Mouse (Mus musculus): ENCODE measurements at regions not wholly inside any gene's neighbourhood (a gene's known extent, or its start where the extent isn't known, plus 50 kb on each side); places are given as distances from the start of the nearest gene placed in this dataset.

DNA sequence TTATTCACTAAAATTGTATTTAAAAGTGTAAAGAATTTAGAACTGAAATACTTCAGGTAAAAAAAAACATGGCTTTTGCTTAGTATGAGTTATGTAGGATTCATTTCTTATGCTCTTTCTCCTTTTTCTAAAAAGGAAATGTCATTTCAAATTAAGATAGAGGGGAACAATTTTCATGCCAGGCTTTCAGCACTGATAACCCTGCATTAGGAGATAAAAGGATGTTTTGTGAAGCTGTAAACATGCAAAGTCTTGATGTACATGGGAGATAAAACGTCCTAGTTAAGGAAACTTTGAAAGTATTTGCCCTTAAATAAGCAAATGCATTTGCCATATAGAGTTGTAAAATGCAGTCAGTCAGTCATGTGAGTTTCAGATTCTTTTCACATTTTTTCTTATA, 1923.7 kb downstream of the Hace1 start:
- no peak for TF ChIP-seq CTCF (IDR thresholded peaks at IDR 0.05)
- no peak for TF ChIP-seq EP300 (IDR thresholded peaks at IDR 0.05)
- H3K9me3 ChIP-seq (ENCODE audit: low read length), result no peaks in the 10 kb centered on the region
- no peak overlapping the region for H3K27ac ChIP-seq (ENCODE audit: low read length)
- no peak for DNase-seq (ENCODE audit: low spot score)
- H3K4me2 ChIP-seq (replicated peaks; ENCODE audit: low read depth, low read length), result no peak overlapping the region
- no peak for ATAC-seq
- no peaks in the 10 kb centered on the region for H3K27me3 ChIP-seq (replicated peaks; ENCODE audit: insufficient read depth, low read length)
- no peaks in the 10 kb centered on the region for H3K36me3 ChIP-seq (ENCODE audit: insufficient read depth, low read length)
- H3K4me1 ChIP-seq (ENCODE audit: insufficient read depth, low read depth, low read length), result no peaks in the 10 kb centered on the region
- no peak overlapping the region for H3K9ac ChIP-seq (replicated peaks; ENCODE audit: low read depth)
- no peak overlapping the region for H3K4me3 ChIP-seq (ENCODE audit: low read depth, low read length)
- 7% methylated on average over 1 of the region's 1 CpGs for WGBS

GRCm38 (mm10) chr10:47509190-47509589, 1931.6 kb downstream of the Hace1 start:
- 60% methylated on average over 4 of the region's 4 CpGs for WGBS
- H3K4me2 ChIP-seq (replicated peaks; ENCODE audit: low read depth, low read length), result no peak overlapping the region
- H3K4me1 ChIP-seq (ENCODE audit: insufficient read depth, low read depth, low read length), result no peaks in the 10 kb centered on the region
- no peak for DNase-seq (ENCODE audit: low spot score)
- no peak overlapping the region for H3K27ac ChIP-seq (ENCODE audit: low read length)
- no peak for ATAC-seq
- TF ChIP-seq EP300 (IDR thresholded peaks at IDR 0.05) (no peak), CTCF (IDR thresholded peaks at IDR 0.05) (no peak)
- no peaks in the 10 kb centered on the region for H3K36me3 ChIP-seq (ENCODE audit: insufficient read depth, low read length)
- no peak overlapping the region for H3K4me3 ChIP-seq (ENCODE audit: low read depth, low read length)
- H3K9me3 ChIP-seq (ENCODE audit: low read length), result no peaks in the 10 kb centered on the region
- H3K27me3 ChIP-seq (replicated peaks; ENCODE audit: insufficient read depth, low read length), result no peaks in the 10 kb centered on the region
- H3K9ac ChIP-seq (replicated peaks; ENCODE audit: low read depth), result no peak overlapping the region

DNA sequence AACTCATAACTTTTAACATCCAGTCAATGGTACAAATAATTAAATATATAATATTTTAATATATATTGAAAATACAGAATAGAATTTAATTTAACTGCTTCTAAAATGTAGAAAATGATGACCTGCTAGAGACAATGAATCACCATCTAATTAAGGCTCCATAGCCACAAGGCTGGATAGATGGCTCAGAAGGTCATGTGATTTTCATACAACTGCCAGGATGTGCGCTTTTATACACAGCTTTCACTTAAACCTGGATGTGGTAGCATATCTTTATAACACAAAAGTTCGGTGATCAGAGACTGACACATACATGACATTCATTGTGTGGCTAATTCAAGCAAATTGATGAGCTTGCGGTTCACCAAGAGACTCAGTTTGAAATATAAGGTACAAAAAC, 1932.2 kb downstream of the Hace1 start:
- no peak for DNase-seq (ENCODE audit: low spot score)
- no peak for TF ChIP-seq CTCF (IDR thresholded peaks at IDR 0.05)
- TF ChIP-seq EP300 (IDR thresholded peaks at IDR 0.05), result no peak
- ATAC-seq, result no peak
- H3K4me2 ChIP-seq (replicated peaks; ENCODE audit: low read depth, low read length), result no peak overlapping the region
- H3K27ac ChIP-seq (ENCODE audit: low read length), result no peak overlapping the region
- no peak overlapping the region for H3K9ac ChIP-seq (replicated peaks; ENCODE audit: low read depth)
- H3K9me3 ChIP-seq (ENCODE audit: low read length), result no peaks in the 10 kb centered on the region
- H3K27me3 ChIP-seq (replicated peaks; ENCODE audit: insufficient read depth, low read length), result no peaks in the 10 kb centered on the region
- H3K4me3 ChIP-seq (ENCODE audit: low read depth, low read length), result no peak overlapping the region
- H3K4me1 ChIP-seq (ENCODE audit: insufficient read depth, low read depth, low read length), result no peaks in the 10 kb centered on the region
- WGBS, result 82% methylated on average over 3 of the region's 3 CpGs
- H3K36me3 ChIP-seq (ENCODE audit: insufficient read depth, low read length), result no peaks in the 10 kb centered on the region

DNA sequence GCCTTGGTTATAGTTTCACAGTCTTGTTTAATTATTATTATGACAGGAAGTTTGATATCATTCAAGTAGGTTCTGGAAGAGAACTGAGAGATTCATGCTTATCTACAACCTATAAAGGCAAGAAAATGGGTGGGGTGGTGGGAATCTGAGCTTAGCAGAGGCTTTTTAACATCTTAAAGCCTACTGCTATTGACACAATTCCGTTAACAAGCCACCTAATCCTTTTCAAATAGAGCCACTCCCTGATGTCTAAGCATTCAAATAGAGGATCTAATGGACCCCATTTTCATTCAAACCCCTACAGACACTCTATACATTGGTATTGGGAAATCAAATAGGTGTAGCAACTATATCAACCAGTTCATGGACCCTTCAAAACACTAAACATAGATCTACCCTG, 1940.2 kb downstream of the Hace1 start:
- no peak overlapping the region for H3K4me3 ChIP-seq (ENCODE audit: low read depth, low read length)
- no peak overlapping the region for H3K4me2 ChIP-seq (replicated peaks; ENCODE audit: low read depth, low read length)
- no peaks in the 10 kb centered on the region for H3K4me1 ChIP-seq (ENCODE audit: insufficient read depth, low read depth, low read length)
- H3K9me3 ChIP-seq (ENCODE audit: low read length), result no peaks in the 10 kb centered on the region
- TF ChIP-seq EP300 (IDR thresholded peaks at IDR 0.05), result no peak
- TF ChIP-seq CTCF (IDR thresholded peaks at IDR 0.05), result no peak
- no peak overlapping the region for H3K27ac ChIP-seq (ENCODE audit: low read length)
- DNase-seq (ENCODE audit: low spot score), result no peak
- H3K9ac ChIP-seq (replicated peaks; ENCODE audit: low read depth), result no peak overlapping the region
- no peaks in the 10 kb centered on the region for H3K27me3 ChIP-seq (replicated peaks; ENCODE audit: insufficient read depth, low read length)
- ATAC-seq, result no peak
- WGBS, result 9% methylated on average over 1 of the region's 1 CpGs
- H3K36me3 ChIP-seq (ENCODE audit: insufficient read depth, low read length), result no peaks in the 10 kb centered on the region

GRCm38 (mm10) chr10:47566449-47567079, 1988.9 kb downstream of the Hace1 start:
- Histone ChIP-seq H3K9ac (replicated peaks; ENCODE audit: low read depth) (no peak overlapping the region), H3K36me3 (ENCODE audit: insufficient read depth, low read length) (no peaks in the 10 kb centered on the region), H3K4me3 (ENCODE audit: low read depth, low read length) (no peak overlapping the region), H3K4me2 (replicated peaks; ENCODE audit: low read depth, low read length) (no peak overlapping the region), H3K4me1 (ENCODE audit: insufficient read depth, low read depth, low read length) (no peaks in the 10 kb centered on the region), H3K27ac (ENCODE audit: low read length) (no peak overlapping the region), H3K9me3 (ENCODE audit: low read length) (no peaks in the 10 kb centered on the region), H3K27me3 (replicated peaks; ENCODE audit: insufficient read depth, low read length) (no peaks in the 10 kb centered on the region)
- WGBS, result 38% methylated on average over 2 of the region's 2 CpGs
- ATAC-seq (no peak), DNase-seq (ENCODE audit: low spot score) (peak; percentile 8)
- TF ChIP-seq CTCF (IDR thresholded peaks at IDR 0.05), result no peak
- no peak for TF ChIP-seq EP300 (IDR thresholded peaks at IDR 0.05)
